Mouse (Mus musculus): Measurements from ENCODE around the gene 6430548M08Rik.

DNA sequence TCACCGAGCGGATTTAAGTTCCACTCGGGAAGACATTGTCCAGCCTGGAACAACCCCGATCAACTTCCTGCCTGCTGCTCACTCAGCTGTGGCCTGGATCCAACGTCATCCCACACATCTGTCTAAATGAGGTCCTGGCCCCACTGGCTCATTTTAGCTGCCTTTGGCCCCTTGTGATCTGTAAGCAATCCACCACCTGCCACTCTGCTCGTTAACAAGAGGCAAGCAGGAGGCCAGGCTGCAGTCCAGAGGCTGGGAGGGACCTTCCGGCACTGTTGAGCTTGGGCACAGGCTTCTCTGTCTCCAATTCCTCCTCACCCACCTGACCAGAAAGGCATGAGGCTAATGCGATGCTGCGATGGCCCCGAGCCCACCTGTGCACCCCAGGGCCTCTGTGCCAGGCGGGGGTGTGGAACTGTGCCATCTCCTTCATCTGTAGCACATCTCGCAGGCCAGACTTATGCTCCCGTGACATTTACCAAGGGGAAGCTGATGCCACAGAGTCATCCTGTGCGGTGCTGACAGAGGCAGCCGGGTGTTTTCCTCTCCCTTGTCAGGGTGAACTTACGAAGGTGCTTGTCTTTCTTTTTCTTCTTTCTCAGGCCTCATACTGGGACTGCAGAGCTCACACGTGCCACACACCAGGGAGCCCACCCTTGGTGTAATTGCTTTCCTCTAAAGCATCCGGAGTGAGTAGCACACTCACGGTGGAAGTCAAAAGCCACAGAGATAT is 45.9 kb upstream of the 6430548M08Rik start:
- no peak for TF ChIP-seq HCFC1 (IDR thresholded peaks at IDR 0.05; ENCODE audit: borderline replicate concordance, insufficient read depth, low read length)
- no peak for TF ChIP-seq MAFK (IDR thresholded peaks at IDR 0.05; ENCODE audit: insufficient read depth, low read depth, low read length)
- TF ChIP-seq ZC3H11A (IDR thresholded peaks at IDR 0.05; ENCODE audit: borderline replicate concordance, low read depth, low read length): no peak
- TF ChIP-seq CHD2 (IDR thresholded peaks at IDR 0.05; ENCODE audit: low read depth, low read length): no peak
